Mouse (Mus musculus) lung, embryonic 14.5 days (tissue): ENCODE measurements at regions not wholly inside any gene's neighbourhood (a gene's known extent, or its start where the extent isn't known, plus 50 kb on each side); places are given as distances from the start of the nearest gene placed in this dataset.

Experiments
- ATAC-seq: fragments of 200-750 bp; cut with Nextera tagmentation; 2 replicates; pipeline ENCODE4 v1.8.0; 2017; ENCODE audit warnings: mild to moderate bottlenecking, moderate TSS enrichment, moderate library complexity; ENCODE audit not compliant: insufficient read depth
- DNase-seq: peaks from one replicate; pipeline ENCODE4 v3.0.0-alpha.2; 2015
- H3K27ac ChIP-seq: fragments of 300-500 bp; sonication (generic); 2 replicates; pipeline ENCODE4 v1.5.1; 2014; ENCODE audit warnings: low read depth, mild to moderate bottlenecking, moderate library complexity
- H3K27me3 ChIP-seq: fragments of 300-500 bp; sonication (generic); 2 replicates; pipeline ENCODE4 v1.6.1; 2014; ENCODE audit warnings: low read length, control low read depth; ENCODE audit not compliant: insufficient read depth
- H3K36me3 ChIP-seq: fragments of 300-500 bp; sonication (generic); 2 replicates; pipeline ENCODE4 v1.6.1; 2014; ENCODE audit warnings: control low read depth; ENCODE audit not compliant: insufficient read depth
- H3K4me1 ChIP-seq: fragments of 300-500 bp; sonication (generic); 2 replicates; pipeline ENCODE4 v1.6.1; 2014; ENCODE audit warnings: antibody characterized with exemption, control low read depth; ENCODE audit not compliant: insufficient read depth
- H3K4me2 ChIP-seq: fragments of 300-500 bp; sonication (generic); 2 replicates; pipeline ENCODE4 v1.6.1; 2014; ENCODE audit warnings: mild to moderate bottlenecking
- H3K4me3 ChIP-seq: fragments of 300-500 bp; sonication (generic); 2 replicates; pipeline ENCODE4 v1.5.1; 2014; ENCODE audit warnings: low read depth, low read length
- H3K9ac ChIP-seq: fragments of 300-500 bp; sonication (generic); 2 replicates; pipeline ENCODE4 v1.6.1; 2014
- H3K9me3 ChIP-seq: fragments of 300-500 bp; sonication (generic); 2 replicates; pipeline ENCODE4 v1.6.1; 2016; ENCODE audit warnings: low read depth, low read length, control low read depth
- CTCF ChIP-seq: IDR thresholded peaks from 2 replicates; pipeline ENCODE4 v1.5.1; 2016; ENCODE audit warnings: antibody characterized with exemption, low read depth
- WGBS: fragments of 180-500 bp; shearing (Covaris S2); extraction: QIAGEN DNeasy Blood & Tissue Kit; methylation state at CpG from one replicate; pipeline ENCODE4 v1.1.7; 2014; 5-methylcytosine and 5-hydroxymethylcytosine counted together

DNA sequence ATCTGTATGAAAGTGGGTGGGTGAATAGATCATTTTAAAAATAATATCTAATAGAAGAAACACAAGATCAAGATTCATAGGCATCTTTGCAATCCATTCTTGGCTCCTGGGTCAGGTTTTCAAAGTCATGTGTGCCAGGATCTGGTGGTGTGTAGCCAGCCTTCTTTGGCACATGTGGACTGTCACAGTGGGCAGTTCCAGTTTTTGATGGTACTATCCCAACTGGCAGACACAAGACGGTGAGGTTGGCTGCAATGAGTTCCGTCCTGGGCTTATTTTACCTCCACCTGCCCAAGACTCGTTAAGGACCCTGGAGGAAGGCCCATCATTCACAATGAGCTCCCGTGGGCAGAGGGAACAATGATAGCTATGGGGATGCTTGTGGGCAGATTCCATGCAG, 435.1 kb upstream of the Nrp1 start:
- Histone ChIP-seq H3K4me3 (no peak overlapping the region), H3K27ac (no peak overlapping the region), H3K9ac (no peak overlapping the region), H3K27me3 (no peaks in the 10 kb centered on the region), H3K4me1 (no peaks in the 10 kb centered on the region), H3K4me2 (no peak overlapping the region), H3K36me3 (no peaks in the 10 kb centered on the region), H3K9me3 (no peaks in the 10 kb centered on the region)
- 86% methylated on average over 4 of the region's 4 CpGs for WGBS
- ATAC-seq (no peak), DNase-seq (no peak)
- no peak for TF ChIP-seq CTCF

DNA sequence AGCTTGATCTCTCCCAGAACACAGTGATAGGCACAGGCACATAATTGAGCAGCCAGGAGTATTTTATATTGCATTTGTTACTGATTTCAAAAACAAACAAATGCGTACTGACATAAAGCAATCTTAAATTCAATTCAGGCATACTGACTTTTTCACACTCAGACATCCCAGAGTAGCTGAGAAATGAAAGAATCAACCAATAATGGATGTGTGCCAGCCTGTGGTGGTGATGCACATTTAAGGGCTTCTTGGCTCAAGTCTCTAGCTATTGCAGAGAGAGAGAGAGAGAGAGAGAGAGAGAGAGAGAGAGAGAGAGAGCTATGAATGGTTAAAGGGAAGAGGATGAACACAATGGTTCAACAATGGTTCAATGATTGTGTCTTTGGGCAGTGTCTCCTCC, 426.1 kb upstream of the Nrp1 start:
- WGBS, result 81% methylated on average over 1 of the region's 1 CpGs
- no peak overlapping the region for H3K9ac ChIP-seq
- no peaks in the 10 kb centered on the region for H3K9me3 ChIP-seq
- no peak for ATAC-seq
- H3K36me3 ChIP-seq, result no peaks in the 10 kb centered on the region
- no peak for DNase-seq
- H3K27ac ChIP-seq, result no peak overlapping the region
- TF ChIP-seq CTCF, result no peak
- no peaks in the 10 kb centered on the region for H3K27me3 ChIP-seq
- H3K4me3 ChIP-seq, result no peak overlapping the region
- no peaks in the 10 kb centered on the region for H3K4me1 ChIP-seq
- H3K4me2 ChIP-seq, result no peak overlapping the region

DNA sequence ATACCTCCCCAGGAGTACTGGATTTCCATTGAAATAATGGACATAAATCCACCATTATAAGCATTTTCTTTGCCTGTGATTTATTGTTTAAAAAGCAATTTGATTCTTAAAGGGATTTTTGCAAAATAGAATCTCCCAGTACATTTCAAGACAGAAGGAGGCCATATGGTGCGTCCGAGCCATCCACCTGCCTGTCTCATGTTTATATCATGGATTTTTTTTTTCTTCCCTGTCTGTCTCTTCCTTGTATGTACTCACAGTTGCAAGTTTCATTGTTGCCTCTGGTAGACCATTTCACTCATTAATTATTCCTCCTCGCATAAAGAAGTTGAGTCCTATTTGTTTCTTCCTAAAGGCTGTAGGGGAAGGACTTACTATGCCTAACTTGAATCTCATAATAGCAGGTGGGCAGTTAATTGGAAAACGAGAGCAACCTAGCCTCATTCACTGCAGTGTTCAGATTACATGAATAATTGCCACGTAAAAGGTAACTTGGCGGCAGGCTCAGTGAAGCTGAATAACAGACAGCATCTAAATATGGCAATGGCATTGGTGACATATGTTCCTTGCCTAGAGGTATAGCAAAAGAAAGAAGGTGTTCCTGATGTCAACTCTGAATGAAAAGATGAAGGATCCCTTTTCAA, 421.5 kb upstream of the Nrp1 start:
- no peaks in the 10 kb centered on the region for H3K27me3 ChIP-seq
- H3K36me3 ChIP-seq, result no peaks in the 10 kb centered on the region
- no peak overlapping the region for H3K4me3 ChIP-seq
- no peak overlapping the region for H3K4me2 ChIP-seq
- no peak for TF ChIP-seq CTCF
- H3K9me3 ChIP-seq, result no peaks in the 10 kb centered on the region
- no peak overlapping the region for H3K9ac ChIP-seq
- WGBS, result 85% methylated on average over 6 of the region's 6 CpGs
- DNase-seq (no peak), ATAC-seq (no peak)
- no peak overlapping the region for H3K27ac ChIP-seq
- H3K4me1 ChIP-seq, result no peaks in the 10 kb centered on the region

DNA sequence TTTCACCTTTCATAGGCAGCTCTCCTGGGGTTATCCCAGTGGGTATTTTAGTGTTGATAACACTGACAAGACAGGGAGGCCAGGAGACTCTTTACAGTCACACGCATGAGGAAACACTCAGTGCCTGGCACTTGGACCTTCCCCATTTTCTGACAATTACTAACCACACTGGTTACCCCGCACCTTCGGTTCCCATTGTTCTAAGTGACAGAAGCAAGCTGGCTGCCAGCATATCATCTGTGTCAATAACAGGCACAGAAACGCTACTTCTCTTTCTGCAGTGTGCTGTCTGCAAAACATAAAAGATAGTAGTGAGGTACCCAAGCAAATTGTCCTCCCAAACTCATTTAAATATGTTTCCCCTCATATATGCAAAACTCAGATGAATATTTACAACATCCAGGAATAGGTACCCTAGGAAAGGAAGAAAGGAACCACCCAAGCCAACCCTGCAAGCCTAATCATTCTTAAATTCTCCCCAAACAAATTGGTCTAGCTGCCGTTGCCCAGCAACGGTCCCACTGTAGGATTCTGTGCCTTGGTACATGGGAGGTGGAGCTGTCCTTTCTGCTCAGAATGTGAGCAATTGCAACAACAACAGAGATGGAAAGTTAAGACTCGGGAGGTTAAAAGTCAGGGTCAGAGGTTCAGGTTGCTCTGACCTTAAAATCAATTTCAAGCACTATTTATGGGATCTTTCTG, 419.0 kb upstream of the Nrp1 start:
- Histone ChIP-seq H3K9ac (no peak overlapping the region), H3K27ac (no peak overlapping the region), H3K9me3 (no peaks in the 10 kb centered on the region), H3K4me2 (no peak overlapping the region), H3K4me3 (no peak overlapping the region), H3K4me1 (no peaks in the 10 kb centered on the region), H3K27me3 (no peaks in the 10 kb centered on the region), H3K36me3 (no peaks in the 10 kb centered on the region)
- DNase-seq (no peak), ATAC-seq (no peak)
- WGBS, result 46% methylated on average over 7 of the region's 7 CpGs
- TF ChIP-seq CTCF, result no peak

DNA sequence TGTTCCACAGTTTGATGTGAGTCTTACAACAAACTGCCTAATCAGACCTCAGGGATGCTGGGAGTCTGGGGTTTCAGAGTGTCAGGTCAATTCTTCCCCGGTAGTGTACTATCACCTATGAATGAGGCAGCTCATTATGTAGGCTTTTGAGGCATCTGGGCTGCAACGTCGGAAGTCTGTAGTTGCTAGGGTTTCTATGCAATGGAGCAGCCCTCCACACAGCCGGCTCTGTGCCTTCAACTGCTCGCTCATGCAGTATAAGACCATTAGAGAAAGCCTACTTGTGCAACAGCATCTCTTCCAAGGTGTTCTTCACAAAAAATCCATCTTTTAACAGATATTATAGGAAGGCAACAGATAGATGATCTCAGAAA, 418.4 kb upstream of the Nrp1 start:
- Histone ChIP-seq H3K27ac (no peak overlapping the region), H3K4me1 (no peaks in the 10 kb centered on the region), H3K36me3 (no peaks in the 10 kb centered on the region), H3K4me2 (no peak overlapping the region), H3K9me3 (no peaks in the 10 kb centered on the region), H3K27me3 (no peaks in the 10 kb centered on the region), H3K4me3 (no peak overlapping the region), H3K9ac (no peak overlapping the region)
- WGBS, result 67% methylated on average over 5 of the region's 5 CpGs
- DNase-seq (no peak), ATAC-seq (no peak)
- no peak for TF ChIP-seq CTCF

DNA sequence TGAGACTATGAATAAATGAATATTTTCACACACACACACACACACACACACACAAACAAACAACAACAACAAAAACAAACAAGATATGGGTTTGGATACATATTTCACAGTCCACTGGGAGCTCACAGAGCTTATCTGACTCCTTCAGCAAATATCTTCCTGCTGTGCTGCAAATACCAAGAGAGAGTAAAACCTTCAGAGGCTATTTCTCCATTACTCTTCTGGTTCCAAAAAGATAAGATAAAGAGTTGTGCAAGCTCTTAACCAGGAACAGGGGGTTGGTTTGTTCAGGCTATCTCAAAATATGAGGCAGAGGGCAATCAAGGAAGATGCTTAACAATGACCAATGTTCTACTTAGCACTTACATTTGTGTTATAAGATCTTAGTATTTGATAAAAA, 416.1 kb upstream of the Nrp1 start:
- Histone ChIP-seq H3K4me1 (no peaks in the 10 kb centered on the region), H3K9ac (no peak overlapping the region), H3K36me3 (no peaks in the 10 kb centered on the region), H3K4me3 (no peak overlapping the region), H3K9me3 (no peaks in the 10 kb centered on the region), H3K4me2 (no peak overlapping the region), H3K27me3 (no peaks in the 10 kb centered on the region), H3K27ac (no peak overlapping the region)
- no peak for ATAC-seq
- DNase-seq, result no peak
- no peak for TF ChIP-seq CTCF

DNA sequence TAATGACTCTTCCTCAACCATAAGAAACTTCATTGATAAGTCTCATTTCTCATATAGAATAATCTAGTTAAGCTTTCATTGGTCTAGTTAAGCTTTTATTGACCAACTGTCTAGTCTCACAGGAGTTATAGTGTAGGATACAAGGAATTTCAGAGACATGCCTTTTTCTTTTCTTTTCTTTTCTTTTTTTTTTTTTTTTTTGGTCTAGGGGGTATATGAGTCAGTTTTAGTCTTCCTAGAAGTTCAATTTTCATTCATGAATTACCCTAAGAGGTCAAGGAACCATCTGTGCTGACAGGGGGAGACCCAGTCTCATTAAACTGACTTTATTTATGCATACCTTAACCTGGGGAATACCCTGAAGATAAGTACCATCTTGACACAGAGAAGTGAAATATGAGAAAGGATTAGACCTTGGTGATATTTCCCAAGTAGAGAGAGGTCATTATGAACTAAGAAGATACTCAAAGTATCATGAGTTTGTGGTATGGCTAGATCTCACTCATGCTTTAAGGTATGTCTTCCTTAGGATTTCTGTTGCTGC, 413.4 kb upstream of the Nrp1 start:
- ATAC-seq, result no peak
- no peak for TF ChIP-seq CTCF
- no peak overlapping the region for H3K27ac ChIP-seq

More for the DNA sequence above, 413.4 kb upstream of the Nrp1 start:
- H3K4me1 ChIP-seq, result no peaks in the 10 kb centered on the region
- no peak overlapping the region for H3K9ac ChIP-seq
- no peak overlapping the region for H3K4me3 ChIP-seq
- no peaks in the 10 kb centered on the region for H3K36me3 ChIP-seq
- H3K27me3 ChIP-seq, result no peaks in the 10 kb centered on the region
- no peak overlapping the region for H3K4me2 ChIP-seq
- DNase-seq, result no peak
- no peaks in the 10 kb centered on the region for H3K9me3 ChIP-seq
